ENCODE assay signal across 8 mouse cellular contexts in genomic region chr12:112694127-112694475, GRCm38 (mm10). TPM values are rescaled to one million over a fixed set of nuclear protein-coding genes. Genes with fewer than 3 reads are reported as not detected.
DNase-seq lines count a peak whose midpoint lies in the region; ATAC-seq and TF ChIP-seq lines count a peak whose summit lies in the region.

No protein-coding gene starts in this region.

- no peak for ATAC-seq in kidney, embryonic 14.5 days (ENCODE audit: low FRiP score, low TSS enrichment)
- peak; percentile 12; the same call in 1 of the 2 replicates for ATAC-seq in hindbrain, embryonic 16.5 days
- no peak; the same call in 1 of the 2 replicates for ATAC-seq in midbrain, embryonic 15.5 days (replicated peaks)

- peak overlapping the region; percentile 63 for H3K4me2 ChIP-seq in kidney, embryonic 14.5 days (replicated peaks; ENCODE audit: low read depth, low read length)
- peak overlapping the region; percentile 83 for H3K4me2 ChIP-seq in hindbrain, embryonic 16.5 days (ENCODE audit: low read length)
- H3K4me2 ChIP-seq in midbrain, embryonic 15.5 days = peak overlapping the region; percentile 88

- no peak overlapping the region for H3K27ac ChIP-seq in kidney, embryonic 14.5 days (ENCODE audit: low read depth, low read length)
- peak overlapping the region; percentile 70 for H3K27ac ChIP-seq in bone marrow macrophage, adult 2 months (ENCODE audit: insufficient read depth, low read depth, low read length)
- peak overlapping the region; percentile 82 for H3K27ac ChIP-seq in hindbrain, embryonic 16.5 days (ENCODE audit: low read depth, low read length)
- H3K27ac ChIP-seq in midbrain, embryonic 15.5 days = peak overlapping the region; percentile 97

- no peaks in the 10 kb centered on the region for H3K27me3 ChIP-seq in kidney, embryonic 14.5 days (ENCODE audit: control insufficient read depth, insufficient read depth, low read length)
- H3K27me3 ChIP-seq in hindbrain, embryonic 16.5 days (replicated peaks; ENCODE audit: control insufficient read depth, insufficient read depth, low read length) = no peaks in the 10 kb centered on the region
- H3K27me3 ChIP-seq in midbrain, embryonic 15.5 days (replicated peaks) = no peaks in the 10 kb centered on the region; the same call in 1 of the 2 replicates

- TF ChIP-seq POLR2A in bone marrow macrophage, adult 2 months (IDR thresholded peaks at IDR 0.05; ENCODE audit: borderline replicate concordance, low read depth, low read length) = no peak

- peak overlapping the region; percentile 66; the same call in 1 of the 2 replicates for H3K4me3 ChIP-seq in kidney, embryonic 14.5 days (ENCODE audit: low read length)
- H3K4me3 ChIP-seq in bone marrow macrophage, adult 2 months (ENCODE audit: insufficient read depth, low read length) = peak overlapping the region; percentile 83
- peak overlapping the region; percentile 62 for H3K4me3 ChIP-seq in hindbrain, embryonic 16.5 days (ENCODE audit: low read length)
- H3K4me3 ChIP-seq in midbrain, embryonic 15.5 days = peak overlapping the region; percentile 84

- H3K36me3 ChIP-seq in kidney, embryonic 14.5 days (ENCODE audit: control insufficient read depth, insufficient read depth, low read length) = no peaks in the 10 kb centered on the region
- no peaks in the 10 kb centered on the region for H3K36me3 ChIP-seq in hindbrain, embryonic 16.5 days (ENCODE audit: control insufficient read depth, insufficient read depth, low read length)
- H3K36me3 ChIP-seq in midbrain, embryonic 15.5 days (replicated peaks) = no peaks in the 10 kb centered on the region

- 83% methylated on average over 10 of the region's 10 CpGs for whole genome bisulfite sequencing in kidney, embryonic 14.5 days
- 79% methylated on average over 10 of the region's 10 CpGs for WGBS in hindbrain, embryonic 16.5 days
- 77% methylated on average over 10 of the region's 10 CpGs for whole genome bisulfite sequencing in midbrain, embryonic 15.5 days

- H3K9ac ChIP-seq in kidney, embryonic 14.5 days (ENCODE audit: low read depth, low read length) = peak overlapping the region; percentile 92
- peak overlapping the region; percentile 87 for H3K9ac ChIP-seq in hindbrain, embryonic 16.5 days (ENCODE audit: low read depth, low read length)
- H3K9ac ChIP-seq in midbrain, embryonic 15.5 days = peak overlapping the region; percentile 92

- no peak for TF ChIP-seq CTCF in bone marrow macrophage, adult 2 months (IDR thresholded peaks at IDR 0.05; ENCODE audit: low read depth, low read length)

- peaks cover 10% of the 10 kb centered on the region for H3K4me1 ChIP-seq in kidney, embryonic 14.5 days (ENCODE audit: control insufficient read depth, insufficient read depth, low read length)
- H3K4me1 ChIP-seq in bone marrow macrophage, adult 2 months (ENCODE audit: control insufficient read depth, insufficient read depth, low read length) = peaks cover 28% of the 10 kb centered on the region
- H3K4me1 ChIP-seq in hindbrain, embryonic 16.5 days (ENCODE audit: control insufficient read depth, insufficient read depth, low read depth, low read length) = peaks cover 14% of the 10 kb centered on the region
- peaks cover 19% of the 10 kb centered on the region for H3K4me1 ChIP-seq in midbrain, embryonic 15.5 days

- no peak for DNase-seq in kidney, adult 9 months
- no peak for DNase-seq in B cell, adult 2 months
- no peak for DNase-seq in adrenal gland, postnatal 4 days (ENCODE audit: low spot score in 2 of 2)
- DNase-seq in frontal cortex, postnatal 10 days (ENCODE audit: low spot score in 2 of 2) = no peak

- H3K9me3 ChIP-seq in kidney, embryonic 14.5 days (ENCODE audit: control insufficient read depth, low read length) = no peaks in the 10 kb centered on the region
- no peaks in the 10 kb centered on the region for H3K9me3 ChIP-seq in hindbrain, embryonic 16.5 days (ENCODE audit: control insufficient read depth, low read length)
- H3K9me3 ChIP-seq in midbrain, embryonic 15.5 days = no peaks in the 10 kb centered on the region

RNA-seq across cellular contexts. Expression of gene Zbtb42, which starts 15.5 kb away (rescaled TPM):
- polyA plus RNA-seq in kidney, embryonic 14.5 days (2014; fragmentation: Nextera tagmentation; extraction: Ambion mirVana) = 3.8 and 5.7 TPM in 2 replicates
- 9.2 and 10.1 TPM in 2 replicates for polyA plus RNA-seq in bone marrow macrophage, adult 2 months (2012; ENCODE audit: insufficient read depth, insufficient read length, missing spikeins)
- polyA plus RNA-seq in hindbrain, embryonic 16.5 days (2015; fragmentation: Nextera tagmentation; extraction: Ambion mirVana) = 2.4 and 4.0 TPM in 2 replicates
- polyA plus RNA-seq in midbrain, embryonic 15.5 days (2015; fragmentation: Nextera tagmentation; extraction: Ambion mirVana) = 1.9 and 2.5 TPM in 2 replicates
- total RNA-seq in adrenal gland, postnatal 4 days (2021) = 1 to 10 TPM; 6.4 to 6.8 TPM

RNA-seq across cellular contexts. Expression of gene Akt1, which starts 19.4 kb away (rescaled TPM):
- 50.8 and 58.5 TPM in 2 replicates for polyA plus RNA-seq in kidney, embryonic 14.5 days (2014; fragmentation: Nextera tagmentation; extraction: Ambion mirVana)
- 169 and 176 TPM in 2 replicates for polyA plus RNA-seq in bone marrow macrophage, adult 2 months (2012; ENCODE audit: insufficient read depth, insufficient read length, missing spikeins)
- 55.6 and 62.3 TPM in 2 replicates for polyA plus RNA-seq in hindbrain, embryonic 16.5 days (2015; fragmentation: Nextera tagmentation; extraction: Ambion mirVana)
- 139 and 162 TPM in 2 replicates for polyA plus RNA-seq in midbrain, embryonic 15.5 days (2015; fragmentation: Nextera tagmentation; extraction: Ambion mirVana)
- total RNA-seq in adrenal gland, postnatal 4 days (2021) = 100 to 1,000 TPM; 334 to 351 TPM

RNA-seq across cellular contexts. Expression of gene Cep170b, which starts 26.2 kb away (rescaled TPM):
- 11.5 and 15.1 TPM in 2 replicates for polyA plus RNA-seq in kidney, embryonic 14.5 days (2014; fragmentation: Nextera tagmentation; extraction: Ambion mirVana)
- polyA plus RNA-seq in bone marrow macrophage, adult 2 months (2012; ENCODE audit: insufficient read depth, insufficient read length, missing spikeins) = 8.5 and 17.7 TPM in 2 replicates
- polyA plus RNA-seq in hindbrain, embryonic 16.5 days (2015; fragmentation: Nextera tagmentation; extraction: Ambion mirVana) = 29.5 and 30.6 TPM in 2 replicates
- polyA plus RNA-seq in midbrain, embryonic 15.5 days (2015; fragmentation: Nextera tagmentation; extraction: Ambion mirVana) = 51.0 and 53.7 TPM in 2 replicates
- 10 to 100 TPM; 49.2 to 56.6 TPM for total RNA-seq in adrenal gland, postnatal 4 days (2021)

RNA-seq across cellular contexts. Expression of gene Siva1, which starts 49.6 kb away (rescaled TPM):
- 314 and 362 TPM in 2 replicates for polyA plus RNA-seq in kidney, embryonic 14.5 days (2014; fragmentation: Nextera tagmentation; extraction: Ambion mirVana)
- polyA plus RNA-seq in bone marrow macrophage, adult 2 months (2012; ENCODE audit: insufficient read depth, insufficient read length, missing spikeins) = 34.9 and 52.4 TPM in 2 replicates
- polyA plus RNA-seq in hindbrain, embryonic 16.5 days (2015; fragmentation: Nextera tagmentation; extraction: Ambion mirVana) = 48.1 and 57.5 TPM in 2 replicates
- 51.2 and 59.2 TPM in 2 replicates for polyA plus RNA-seq in midbrain, embryonic 15.5 days (2015; fragmentation: Nextera tagmentation; extraction: Ambion mirVana)
- 10 to 100 TPM; 69.9 to 72.6 TPM for total RNA-seq in adrenal gland, postnatal 4 days (2021)
